Mouse (Mus musculus): ENCODE data around the gene Grin2c. TPM values are rescaled to one million over a fixed set of nuclear protein-coding genes. Genes with fewer than 3 reads are reported as not detected.

Grin2c gene
- polyA plus RNA-seq, 1 experiment from 2014 or later = 0.06 TPM

DNA sequence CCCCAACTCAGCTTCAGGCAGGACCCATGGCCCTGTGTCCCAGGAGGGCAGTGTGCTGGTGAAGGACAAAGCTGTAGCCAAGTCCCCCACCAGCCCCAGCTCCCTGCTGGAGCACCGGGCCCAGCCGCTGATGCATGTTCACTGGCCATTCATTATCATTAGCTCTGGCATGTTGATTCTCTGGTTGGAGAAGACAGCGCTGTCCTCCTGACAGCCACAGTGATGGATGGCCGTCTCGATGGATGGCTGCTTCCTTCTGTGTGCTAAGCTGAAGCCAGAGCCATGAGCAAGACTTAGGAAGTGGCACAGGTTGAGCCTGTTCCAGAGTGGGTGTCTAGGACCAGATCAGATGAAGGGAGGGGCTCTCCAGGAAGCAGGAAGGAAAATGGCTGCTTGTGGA, 30.5 kb downstream of the Grin2c start:
- ATAC-seq (ENCODE audit: low FRiP score, low read depth) = no peak
- Histone ChIP-seq H3K27me3 (peaks cover 4% of the 10 kb centered on the region; the same call in 1 of the 2 replicates), H3K4me3 (no peak overlapping the region), H3K4me1 (peaks cover 47% of the 10 kb centered on the region), H3K9ac (replicated peaks) (no peak overlapping the region), H3K27ac (replicated peaks) (no peak overlapping the region), H3K36me3 (no peaks in the 10 kb centered on the region), H3K9me3 (no peaks in the 10 kb centered on the region), H3K4me2 (replicated peaks) (no peak overlapping the region)
- 64% methylated on average over 5 of the region's 5 CpGs for WGBS

DNA sequence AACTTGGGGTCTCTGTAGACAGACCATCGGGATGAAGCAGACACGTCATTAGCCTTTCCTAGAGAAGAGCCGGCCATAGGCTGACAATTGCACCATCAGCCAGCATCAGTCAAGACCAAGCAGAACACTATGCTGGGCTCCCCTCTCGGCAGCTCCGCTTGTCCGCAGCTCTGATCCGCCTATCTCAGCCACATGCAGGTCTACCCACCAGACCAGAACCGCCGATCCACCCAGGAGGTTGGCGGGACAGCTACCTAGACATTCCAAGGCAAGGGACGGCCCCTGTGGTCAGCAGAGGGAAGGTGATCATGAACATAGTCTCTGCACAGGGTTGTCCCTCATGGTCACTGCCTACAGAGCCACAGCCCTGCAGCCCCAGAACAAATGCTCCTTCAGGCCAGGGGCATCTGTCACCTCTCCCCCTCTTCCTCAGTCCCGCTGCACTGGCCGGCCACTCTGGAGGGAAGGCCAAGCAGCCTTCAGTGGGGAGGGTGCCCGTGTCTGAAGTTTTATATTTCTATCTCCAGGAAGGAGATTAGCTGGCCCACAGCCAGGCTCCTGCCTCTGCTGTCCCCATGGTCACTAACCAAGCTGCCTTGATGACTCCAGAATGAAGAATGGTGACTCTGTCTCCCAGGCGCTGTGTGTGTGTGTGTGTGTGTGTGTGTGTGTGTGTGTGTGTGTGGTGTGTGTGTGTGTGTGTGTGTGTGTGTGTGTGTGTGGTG, 32.6 kb downstream of the Grin2c start:
- no peaks in the 10 kb centered on the region for H3K36me3 ChIP-seq
- H3K9me3 ChIP-seq = no peaks in the 10 kb centered on the region
- H3K27ac ChIP-seq (replicated peaks) = peak overlapping the region; percentile 64; the same call in 1 of the 2 replicates
- H3K4me2 ChIP-seq (replicated peaks) = no peak overlapping the region
- peaks cover 7% of the 10 kb centered on the region; the same call in 1 of the 2 replicates for H3K27me3 ChIP-seq
- no peak overlapping the region for H3K9ac ChIP-seq (replicated peaks)
- WGBS = 76% methylated on average over 15 of the region's 15 CpGs
- no peak for ATAC-seq (ENCODE audit: low FRiP score, low read depth)
- peaks cover 56% of the 10 kb centered on the region for H3K4me1 ChIP-seq
- H3K4me3 ChIP-seq = no peak overlapping the region

DNA sequence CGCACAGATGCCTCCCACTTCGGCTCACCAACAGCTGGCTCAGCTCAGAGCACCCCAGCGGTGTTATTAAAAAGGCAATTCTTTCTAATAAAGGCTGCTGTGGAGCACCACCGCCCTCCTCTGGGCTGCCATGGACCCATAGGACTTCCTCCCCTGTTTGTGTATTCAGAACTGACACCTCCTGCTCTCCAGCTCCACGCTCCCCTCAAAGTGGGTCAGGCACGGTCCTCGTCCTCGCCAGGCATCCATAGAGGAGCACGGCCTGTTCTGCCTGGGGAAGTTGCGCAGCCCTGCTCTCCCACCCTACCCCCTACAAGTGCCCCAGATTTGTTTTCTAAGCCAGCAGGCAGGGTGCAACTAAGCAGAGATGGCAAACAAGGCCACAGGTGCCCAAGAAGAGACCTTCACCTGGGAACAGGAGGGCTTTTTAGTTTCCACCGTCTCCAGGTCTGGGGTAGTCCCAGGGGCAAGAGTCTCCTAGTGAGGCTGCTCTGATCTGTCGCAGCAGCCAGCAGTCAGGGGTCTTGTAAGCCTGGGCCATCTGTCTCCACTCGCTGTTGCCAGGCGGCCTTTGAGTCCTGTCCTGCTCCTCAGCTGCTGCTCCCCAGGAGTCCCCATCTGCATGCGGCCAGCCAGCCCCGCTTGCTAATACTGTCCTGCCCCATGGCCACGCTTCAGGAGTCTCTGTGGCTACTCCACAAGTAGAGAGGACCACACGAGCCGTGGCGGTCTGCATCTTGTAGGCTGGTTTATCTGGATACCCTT, 33.3 kb downstream of the Grin2c start:
- ATAC-seq (ENCODE audit: low FRiP score, low read depth) = peak; percentile 68
- Histone ChIP-seq H3K27ac (replicated peaks) (peak overlapping the region; percentile 64), H3K9me3 (no peaks in the 10 kb centered on the region), H3K4me3 (no peak overlapping the region), H3K27me3 (peaks cover 15% of the 10 kb centered on the region), H3K36me3 (no peaks in the 10 kb centered on the region), H3K4me2 (replicated peaks) (no peak overlapping the region), H3K9ac (replicated peaks) (no peak overlapping the region), H3K4me1 (peaks cover 63% of the 10 kb centered on the region)
- 42% methylated on average over 20 of the region's 20 CpGs for WGBS

DNA sequence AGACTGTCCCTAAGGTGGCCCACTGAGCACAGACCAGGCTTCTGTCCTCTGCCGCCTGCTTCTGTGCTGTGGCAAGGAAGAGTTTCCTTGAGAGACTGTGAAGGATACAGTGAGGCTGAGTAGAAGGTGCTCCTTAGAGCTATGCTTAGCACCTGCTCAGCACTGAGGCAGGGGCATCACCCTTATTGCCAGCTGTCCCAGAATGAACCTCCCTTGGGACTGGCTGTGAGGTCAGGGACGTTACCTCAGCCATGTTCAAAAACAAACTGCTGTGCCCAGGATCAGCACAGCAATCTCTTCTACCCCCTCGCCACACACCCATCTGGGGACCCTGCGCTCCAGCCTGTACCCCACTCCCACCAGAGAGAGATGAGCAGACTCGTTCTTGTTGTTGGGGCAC, 34.2 kb downstream of the Grin2c start:
- no peak for ATAC-seq (ENCODE audit: low FRiP score, low read depth)
- no peak overlapping the region for H3K4me3 ChIP-seq
- H3K9ac ChIP-seq (replicated peaks) = no peak overlapping the region
- H3K27ac ChIP-seq (replicated peaks) = no peak overlapping the region
- H3K9me3 ChIP-seq = no peaks in the 10 kb centered on the region
- WGBS = 64% methylated on average over 5 of the region's 5 CpGs
- peaks cover 23% of the 10 kb centered on the region for H3K27me3 ChIP-seq
- H3K36me3 ChIP-seq = no peaks in the 10 kb centered on the region
- H3K4me1 ChIP-seq = peaks cover 70% of the 10 kb centered on the region
- no peak overlapping the region for H3K4me2 ChIP-seq (replicated peaks)

GRCm38 (mm10) chr11:115231924-115232323, 35.1 kb downstream of the Grin2c start:
- WGBS = 42% methylated on average over 9 of the region's 9 CpGs
- ATAC-seq (ENCODE audit: low FRiP score, low read depth) = no peak
- no peaks in the 10 kb centered on the region for H3K9me3 ChIP-seq

GRCm38 (mm10) chr11:115231168-115231915, 35.7 kb downstream of the Grin2c start:
- Histone ChIP-seq H3K9ac (replicated peaks) (no peak overlapping the region), H3K36me3 (no peaks in the 10 kb centered on the region), H3K27ac (replicated peaks) (peak overlapping the region; percentile 22; the same call in 1 of the 2 replicates), H3K4me2 (replicated peaks) (0 out of 2 replicates have a peak overlapping the region, but pooled peaks have one; percentile 5), H3K27me3 (peaks cover 24% of the 10 kb centered on the region), H3K9me3 (no peaks in the 10 kb centered on the region), H3K4me3 (no peak overlapping the region), H3K4me1 (peaks cover 81% of the 10 kb centered on the region)
- WGBS = 57% methylated on average over 14 of the region's 14 CpGs
- no peak for ATAC-seq (ENCODE audit: low FRiP score, low read depth)

More at GRCm38 (mm10) chr11:115231924-115232323, 35.1 kb downstream of the Grin2c start:
- H3K4me3 ChIP-seq = no peak overlapping the region
- H3K9ac ChIP-seq (replicated peaks) = no peak overlapping the region
- peaks cover 24% of the 10 kb centered on the region for H3K27me3 ChIP-seq
- peaks cover 80% of the 10 kb centered on the region for H3K4me1 ChIP-seq
- no peaks in the 10 kb centered on the region for H3K36me3 ChIP-seq
- 0 out of 2 replicates have a peak overlapping the region, but pooled peaks have one; percentile 5 for H3K4me2 ChIP-seq (replicated peaks)
- peak overlapping the region; percentile 22; the same call in 1 of the 2 replicates for H3K27ac ChIP-seq (replicated peaks)

DNA sequence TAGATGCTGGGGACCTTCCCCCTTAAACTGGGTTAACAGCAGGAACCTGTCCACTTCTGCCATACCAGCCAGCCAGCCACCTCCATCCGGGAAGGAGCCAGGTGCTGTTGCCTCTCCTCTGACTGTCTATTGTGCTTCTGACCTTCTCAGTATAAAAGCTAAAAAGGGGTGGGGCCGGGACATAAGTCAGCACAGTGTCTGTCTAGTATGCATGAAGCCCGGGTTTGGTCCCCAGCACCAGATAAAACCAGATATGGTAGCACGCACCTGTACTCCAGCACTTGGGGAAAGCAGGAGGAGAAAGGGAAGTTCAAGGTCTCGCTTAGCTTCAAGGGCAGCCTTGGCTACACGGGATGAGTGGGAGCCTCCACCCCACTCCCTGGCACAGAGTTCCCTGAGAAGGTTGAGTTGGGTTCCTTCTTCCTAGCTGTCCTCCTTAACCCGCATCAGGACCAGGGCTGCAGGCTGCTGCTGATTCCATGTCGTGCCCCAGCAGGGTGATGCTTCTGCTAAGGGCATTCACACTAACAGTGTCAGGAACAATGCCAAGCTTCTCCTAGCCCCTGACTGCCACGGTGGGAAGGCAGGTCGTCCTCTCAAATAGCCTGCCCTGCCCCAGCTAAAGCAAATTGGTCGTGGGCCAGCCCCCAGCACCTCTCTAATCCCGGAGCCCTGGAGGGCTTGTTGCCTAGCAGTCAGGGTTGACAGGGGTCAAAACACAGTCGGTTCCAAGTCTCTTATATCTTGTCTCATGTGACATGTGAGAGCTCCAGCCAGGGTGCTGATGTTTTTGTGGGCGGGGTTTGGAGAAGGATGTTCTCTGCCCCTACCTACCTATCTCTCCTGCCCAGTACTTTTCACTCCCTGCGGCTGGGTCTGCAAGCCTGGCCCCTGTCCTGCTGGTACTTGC, 37.8 kb downstream of the Grin2c start:
- no peak for ATAC-seq (ENCODE audit: low FRiP score, low read depth)
- H3K27ac ChIP-seq (replicated peaks) = no peak overlapping the region
- H3K4me2 ChIP-seq (replicated peaks) = no peak overlapping the region
- H3K4me3 ChIP-seq = no peak overlapping the region
- H3K36me3 ChIP-seq = no peaks in the 10 kb centered on the region
- H3K27me3 ChIP-seq = peaks cover 20% of the 10 kb centered on the region
- WGBS = 45% methylated on average over 15 of the region's 15 CpGs
- H3K4me1 ChIP-seq = peaks cover 82% of the 10 kb centered on the region
- H3K9me3 ChIP-seq = no peaks in the 10 kb centered on the region
- no peak overlapping the region for H3K9ac ChIP-seq (replicated peaks)

GRCm38 (mm10) chr11:115228430-115228829, 38.6 kb downstream of the Grin2c start:
- WGBS = 60% methylated on average over 7 of the region's 7 CpGs
- H3K4me2 ChIP-seq (replicated peaks) = no peak overlapping the region
- H3K4me1 ChIP-seq = peaks cover 74% of the 10 kb centered on the region
- peaks cover 20% of the 10 kb centered on the region for H3K27me3 ChIP-seq
- no peaks in the 10 kb centered on the region for H3K9me3 ChIP-seq
- H3K9ac ChIP-seq (replicated peaks) = no peak overlapping the region
- no peak overlapping the region for H3K27ac ChIP-seq (replicated peaks)
- ATAC-seq (ENCODE audit: low FRiP score, low read depth) = no peak
- H3K36me3 ChIP-seq = no peaks in the 10 kb centered on the region
- no peak overlapping the region for H3K4me3 ChIP-seq

- 13% methylated on average over 12 of the region's 12 CpGs for WGBS
- no peak overlapping the region; the same call in 1 of the 2 replicates for H3K27ac ChIP-seq (replicated peaks)
Observed at GRCm38 (mm10) chr11:115227640-115228039, 39.4 kb downstream of the Grin2c start.

DNA sequence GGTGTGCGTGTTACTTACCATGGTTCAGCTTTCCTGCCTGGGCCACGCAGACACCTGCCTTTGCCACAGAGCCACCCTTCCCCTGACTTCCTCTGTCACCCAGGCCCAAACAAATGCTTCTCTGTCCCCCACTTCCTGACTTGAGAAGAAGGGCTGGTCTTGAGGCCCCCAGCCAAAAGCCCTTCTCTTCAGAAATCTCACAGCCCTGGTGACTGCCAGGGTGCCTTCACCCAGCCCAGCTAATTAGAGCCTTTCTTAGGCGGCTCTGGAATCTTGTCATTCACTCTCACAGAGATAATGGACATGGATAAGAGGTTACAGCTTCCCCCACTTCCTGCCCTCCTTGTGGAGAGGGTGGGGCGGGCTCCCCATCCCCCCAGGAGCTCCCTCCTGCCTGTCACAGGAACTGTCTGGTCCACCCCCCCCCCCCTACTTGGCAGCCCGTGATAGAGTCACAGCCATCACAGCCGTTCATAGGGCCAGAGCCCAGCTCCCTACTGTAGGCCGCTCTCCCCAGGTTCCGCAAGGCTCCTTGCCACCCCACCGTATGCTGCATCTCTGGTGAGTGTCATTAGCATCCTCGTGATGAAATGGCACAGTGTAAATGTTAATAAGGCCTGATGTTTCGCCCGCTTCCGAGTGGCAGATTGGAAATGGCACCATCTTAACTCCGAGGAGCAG, 40.1 kb downstream of the Grin2c start:
- ATAC-seq (ENCODE audit: low FRiP score, low read depth) = peak; percentile 61
- no peaks in the 10 kb centered on the region for H3K36me3 ChIP-seq
- WGBS = 40% methylated on average over 13 of the region's 14 CpGs
- H3K27me3 ChIP-seq = peaks cover 20% of the 10 kb centered on the region
- no peaks in the 10 kb centered on the region for H3K9me3 ChIP-seq
- H3K4me1 ChIP-seq = peaks cover 66% of the 10 kb centered on the region
- peak overlapping the region; percentile 52; the same call in 1 of the 2 replicates for H3K27ac ChIP-seq (replicated peaks)
- no peak overlapping the region for H3K4me3 ChIP-seq
- no peak overlapping the region; the same call in 1 of the 2 replicates for H3K4me2 ChIP-seq (replicated peaks)
- H3K9ac ChIP-seq (replicated peaks) = 0 out of 2 replicates have a peak overlapping the region, but pooled peaks have one; percentile 6

More at GRCm38 (mm10) chr11:115227640-115228039, 39.4 kb downstream of the Grin2c start:
- Histone ChIP-seq H3K4me3 (no peak overlapping the region), H3K4me1 (peaks cover 66% of the 10 kb centered on the region), H3K27me3 (peaks cover 20% of the 10 kb centered on the region), H3K36me3 (no peaks in the 10 kb centered on the region), H3K9me3 (no peaks in the 10 kb centered on the region), H3K9ac (replicated peaks) (peak overlapping the region; percentile 31; the same call in 1 of the 2 replicates), H3K4me2 (replicated peaks) (no peak overlapping the region)
- no peak for ATAC-seq (ENCODE audit: low FRiP score, low read depth)

Data from midbrain, embryonic 12.5 days (tissue).